Mouse (Mus musculus): ENCODE measurements around the gene Tube1. TPM values are rescaled to one million over a fixed set of nuclear protein-coding genes. Genes with fewer than 3 reads are reported as not detected.

Tube1 gene
- total and polyA plus RNA-seq, 3 experiments = 2.5 to 7.2 TPM; not detected in 1

GRCm38 (mm10) chr10:39137766-39138165 is 4.0 kb downstream of the Tube1 start:
- no peak for DNase-seq (ENCODE audit: low read depth, low spot score)
- no peak overlapping the region for H3K9ac ChIP-seq (ENCODE audit: control insufficient read depth, low read depth, low read length, poor library complexity, severe bottlenecking)
- H3K4me3 ChIP-seq (ENCODE audit: control insufficient read depth in 1 of 2, insufficient read depth in 1 of 2, low read depth in 2 of 2, low read length in 2 of 2) = no peak overlapping the region
- H3K9me3 ChIP-seq (replicated peaks; ENCODE audit: insufficient read depth, low read length) = no peaks in the 10 kb centered on the region
- peaks cover 0 to 7% of the 10 kb centered on the region in 2 experiments; a peak in 2 of 4 replicates for H3K36me3 ChIP-seq (ENCODE audit: control insufficient read depth in 1 of 2, insufficient read depth in 2 of 2, low read length in 2 of 2)
- TF ChIP-seq GATA1 (IDR thresholded peaks at IDR 0.05; ENCODE audit: low read depth, low read length) (no peak), RAD21 (IDR thresholded peaks at IDR 0.05; ENCODE audit: low read depth, low read length) (no peak), TAL1 (IDR thresholded peaks at IDR 0.05; ENCODE audit: low read length) (no peak), EP300 (IDR thresholded peaks at IDR 0.05; ENCODE audit: low read depth in 1 of 2, low read length in 2 of 2) (no peak), ETS1 (IDR thresholded peaks at IDR 0.05; ENCODE audit: low read depth, low read length) (no peak), MAZ (IDR thresholded peaks at IDR 0.05; ENCODE audit: low read depth, low read length) (no peak), MAFK (IDR thresholded peaks at IDR 0.05; ENCODE audit: borderline replicate concordance, low read depth, low read length) (no peak), ZKSCAN1 (IDR thresholded peaks at IDR 0.05; ENCODE audit: low read depth, low read length) (no peak), HCFC1 (IDR thresholded peaks at IDR 0.05; ENCODE audit: low read depth, low read length) (no peak), ZC3H11A (IDR thresholded peaks at IDR 0.05; ENCODE audit: low read depth, low read length) (no peak), POLR2A (IDR thresholded peaks at IDR 0.05; ENCODE audit: control insufficient read depth in 1 of 2, insufficient read depth in 1 of 2, low read depth in 1 of 2, low read length in 2 of 2, poor library complexity in 1 of 2) (no peak), CHD1 (IDR thresholded peaks at IDR 0.05; ENCODE audit: low read depth, low read length) (no peak), JUND (IDR thresholded peaks at IDR 0.05; ENCODE audit: low read depth, low read length) (no peak), RCOR1 (IDR thresholded peaks at IDR 0.05; ENCODE audit: low read depth, low read length) (no peak)
- no peaks in the 10 kb centered on the region for H3K79me2 ChIP-seq (ENCODE audit: control insufficient read depth, insufficient read depth, low read length, poor library complexity)
- H3K4me1 ChIP-seq (ENCODE audit: control insufficient read depth in 1 of 2, insufficient read depth in 2 of 2, low read length in 2 of 2) = no peaks in the 10 kb centered on the region; a peak in 2 of 4 replicates
- H3K27me3 ChIP-seq (ENCODE audit: control insufficient read depth in 1 of 2, insufficient read depth in 2 of 2, low read length in 2 of 2) = no peaks in the 10 kb centered on the region
- H3K27ac ChIP-seq (ENCODE audit: control insufficient read depth, low read depth, low read length) = no peak overlapping the region

- no peak overlapping the region for H3K27ac ChIP-seq (ENCODE audit: control insufficient read depth, low read depth, low read length)
- no peak overlapping the region for H3K9ac ChIP-seq (ENCODE audit: control insufficient read depth, low read depth, low read length, poor library complexity, severe bottlenecking)
- H3K36me3 ChIP-seq (ENCODE audit: control insufficient read depth in 1 of 2, insufficient read depth in 2 of 2, low read length in 2 of 2) = peaks cover 0 to 5% of the 10 kb centered on the region in 2 experiments; a peak in 2 of 4 replicates
- H3K4me1 ChIP-seq (ENCODE audit: control insufficient read depth in 1 of 2, insufficient read depth in 2 of 2, low read length in 2 of 2) = no peaks in the 10 kb centered on the region; a peak in 1 of 4 replicates
- H3K79me2 ChIP-seq (ENCODE audit: control insufficient read depth, insufficient read depth, low read length, poor library complexity) = no peaks in the 10 kb centered on the region
- H3K4me3 ChIP-seq (ENCODE audit: control insufficient read depth in 1 of 2, insufficient read depth in 1 of 2, low read depth in 2 of 2, low read length in 2 of 2) = no peak overlapping the region
- no peaks in the 10 kb centered on the region for H3K27me3 ChIP-seq (ENCODE audit: control insufficient read depth in 1 of 2, insufficient read depth in 2 of 2, low read length in 2 of 2)
- no peak for DNase-seq (ENCODE audit: low read depth, low spot score)
- TF ChIP-seq SMC3 (IDR thresholded peaks at IDR 0.05; ENCODE audit: low read depth, low read length) = no peak
- TF ChIP-seq KAT2A (conservative IDR thresholded peaks at IDR 0.05; ENCODE audit: low read depth, low read length) = no peak
- no peak for TF ChIP-seq TAL1 (IDR thresholded peaks at IDR 0.05; ENCODE audit: low read length)
- TF ChIP-seq EP300 (IDR thresholded peaks at IDR 0.05; ENCODE audit: low read depth in 1 of 2, low read length in 2 of 2) = no peak
- no peak for TF ChIP-seq POLR2AphosphoS2 (IDR thresholded peaks at IDR 0.05; ENCODE audit: low read length)
- no peak for TF ChIP-seq GABPA (IDR thresholded peaks at IDR 0.05; ENCODE audit: low read depth, low read length)
- TF ChIP-seq ZMIZ1 (IDR thresholded peaks at IDR 0.05; ENCODE audit: low read depth, low read length) = no peak
- TF ChIP-seq CTCF (IDR thresholded peaks at IDR 0.05 in 2 of 3, conservative IDR thresholded peaks at IDR 0.05 in 1 of 3; ENCODE audit: control insufficient read depth in 1 of 3, insufficient read depth in 1 of 3, low read depth in 2 of 3, low read length in 3 of 3, poor library complexity in 1 of 3, severe bottlenecking in 1 of 3) = no peak
- TF ChIP-seq NRF1 (IDR thresholded peaks at IDR 0.05; ENCODE audit: insufficient read depth, low read depth, low read length, poor library complexity, severe bottlenecking) = no peak
- no peak for TF ChIP-seq MEF2A (IDR thresholded peaks at IDR 0.05; ENCODE audit: extremely low read depth, insufficient replicate concordance, low read depth, low read length, poor library complexity, severe bottlenecking)
- no peak for TF ChIP-seq CHD2 (IDR thresholded peaks at IDR 0.05; ENCODE audit: low read length)
- TF ChIP-seq E2F4 (IDR thresholded peaks at IDR 0.05; ENCODE audit: borderline replicate concordance, low read depth, low read length) = no peak
- no peak for TF ChIP-seq GATA1 (IDR thresholded peaks at IDR 0.05; ENCODE audit: low read depth, low read length)
- no peak for TF ChIP-seq ETS1 (IDR thresholded peaks at IDR 0.05; ENCODE audit: low read depth, low read length)
- no peak for TF ChIP-seq USF2 (IDR thresholded peaks at IDR 0.05; ENCODE audit: borderline replicate concordance in 1 of 2, insufficient read depth in 1 of 2, low read depth in 1 of 2, low read length in 2 of 2)
- no peak for TF ChIP-seq RCOR1 (IDR thresholded peaks at IDR 0.05; ENCODE audit: low read depth, low read length)
- no peak for TF ChIP-seq NELFE (IDR thresholded peaks at IDR 0.05; ENCODE audit: low read depth, low read length)
- TF ChIP-seq POLR2A (IDR thresholded peaks at IDR 0.05; ENCODE audit: control insufficient read depth in 1 of 2, insufficient read depth in 1 of 2, low read depth in 1 of 2, low read length in 2 of 2, poor library complexity in 1 of 2) = no peak
- TF ChIP-seq MYC (IDR thresholded peaks at IDR 0.05; ENCODE audit: low read depth, low read length) = no peak
- H3K9me3 ChIP-seq (replicated peaks; ENCODE audit: insufficient read depth, low read length) = no peaks in the 10 kb centered on the region
Observed at GRCm38 (mm10) chr10:39138761-39139160, 5.0 kb downstream of the Tube1 start.

Data from MEL (cell line).